Mouse (Mus musculus) midbrain, embryonic 10.5 days (tissue): ENCODE data around the gene Mvb12a. TPM values are rescaled to one million over a fixed set of nuclear protein-coding genes. Genes with fewer than 3 reads are reported as not detected.

Source experiments
- DNase-seq: peaks from one replicate; pipeline ENCODE4 v3.0.0-alpha.2; 2017; ENCODE audit warnings: low spot score
- H3K27ac ChIP-seq: fragments of 300-500 bp; sonication (generic); replicated peaks from 2 replicates; pipeline ENCODE4 v1.5.1; 2016; ENCODE audit warnings: mild to moderate bottlenecking
- H3K27me3 ChIP-seq: fragments of 300-500 bp; sonication (generic); 2 replicates; pipeline ENCODE4 v1.6.1; 2016; ENCODE audit warnings: low read depth, mild to moderate bottlenecking; ENCODE audit not compliant: poor library complexity, severe bottlenecking
- H3K36me3 ChIP-seq: fragments of 300-500 bp; sonication (generic); 2 replicates; pipeline ENCODE4 v1.6.1; 2016; ENCODE audit warnings: mild to moderate bottlenecking, moderate library complexity
- H3K4me1 ChIP-seq: fragments of 300-500 bp; sonication (generic); 2 replicates; pipeline ENCODE4 v1.6.1; 2016
- H3K4me3 ChIP-seq: fragments of 300-500 bp; sonication (generic); 2 replicates; pipeline ENCODE4 v1.5.1; 2016; ENCODE audit warnings: mild to moderate bottlenecking, moderate library complexity
- H3K9me3 ChIP-seq: fragments of 300-500 bp; sonication (generic); replicated peaks from 2 replicates; pipeline ENCODE4 v1.6.1; 2016; ENCODE audit warnings: mild to moderate bottlenecking
- WGBS: fragments of 180-500 bp; shearing (Covaris S2); methylation state at CpG from one replicate; pipeline ENCODE4 v1.1.7; 2016; 5-methylcytosine and 5-hydroxymethylcytosine counted together
- polyA plus RNA-seq: library from polyadenylated mRNA; unstranded; fragments of >200 nt; fragmentation: Nextera tagmentation; extraction: Ambion mirVana; gene quantifications from 2 replicates; pipeline ENCODE4 v1.2.1, GENCODE M21; 2016

Mvb12a gene
- polyA plus RNA-seq, 1 experiment from 2014 or later = 62.9 TPM

- no peak overlapping the region for H3K27ac ChIP-seq
- H3K27me3 ChIP-seq = peaks cover 34% of the 10 kb centered on the region
- no peak overlapping the region for H3K4me3 ChIP-seq
- 88% methylated on average over 9 of the region's 9 CpGs for WGBS
- peaks cover 36% of the 10 kb centered on the region for H3K4me1 ChIP-seq
- no peaks in the 10 kb centered on the region for H3K36me3 ChIP-seq
- no peaks in the 10 kb centered on the region for H3K9me3 ChIP-seq
- DNase-seq = no peak
Observed at GRCm38 (mm10) chr8:71572847-71573633, 30.3 kb downstream of the Mvb12a start.

GRCm38 (mm10) chr8:71574426-71574825 is 31.7 kb downstream of the Mvb12a start:
- Histone ChIP-seq H3K36me3 (no peaks in the 10 kb centered on the region), H3K27ac (no peak overlapping the region), H3K4me1 (peaks cover 23% of the 10 kb centered on the region), H3K9me3 (no peaks in the 10 kb centered on the region), H3K4me3 (no peak overlapping the region), H3K27me3 (peaks cover 20% of the 10 kb centered on the region)
- no peak for DNase-seq
- 76% methylated on average over 7 of the region's 7 CpGs for WGBS

GRCm38 (mm10) chr8:71575020-71575419 is 32.3 kb downstream of the Mvb12a start:
- Histone ChIP-seq H3K4me1 (peaks cover 17% of the 10 kb centered on the region), H3K4me3 (no peak overlapping the region), H3K9me3 (no peaks in the 10 kb centered on the region), H3K27ac (no peak overlapping the region), H3K27me3 (peaks cover 23% of the 10 kb centered on the region), H3K36me3 (no peaks in the 10 kb centered on the region)
- DNase-seq = no peak
- WGBS = 71% methylated on average over 1 of the region's 1 CpGs

GRCm38 (mm10) chr8:71577856-71578387 is 35.2 kb downstream of the Mvb12a start:
- Histone ChIP-seq H3K4me1 (peaks cover 5% of the 10 kb centered on the region), H3K36me3 (peaks cover 10% of the 10 kb centered on the region), H3K4me3 (no peak overlapping the region), H3K27ac (no peak overlapping the region), H3K27me3 (peaks cover 25% of the 10 kb centered on the region), H3K9me3 (no peaks in the 10 kb centered on the region)
- WGBS = 81% methylated on average over 4 of the region's 4 CpGs
- DNase-seq = no peak

- H3K4me1 ChIP-seq = peaks cover 5% of the 10 kb centered on the region; the same call in 1 of the 2 replicates
- DNase-seq = no peak
- H3K9me3 ChIP-seq = no peaks in the 10 kb centered on the region
- H3K27me3 ChIP-seq = peaks cover 25% of the 10 kb centered on the region
- WGBS = 80% methylated on average over 1 of the region's 1 CpGs
- no peak overlapping the region for H3K4me3 ChIP-seq
- H3K36me3 ChIP-seq = peaks cover 11% of the 10 kb centered on the region
- no peak overlapping the region for H3K27ac ChIP-seq
Observed at GRCm38 (mm10) chr8:71579009-71579408, 36.3 kb downstream of the Mvb12a start.

GRCm38 (mm10) chr8:71579476-71579875 is 36.8 kb downstream of the Mvb12a start:
- WGBS = 87% methylated on average over 14 of the region's 14 CpGs
- Histone ChIP-seq H3K4me1 (peaks cover 5% of the 10 kb centered on the region; the same call in 1 of the 2 replicates), H3K36me3 (peaks cover 16% of the 10 kb centered on the region), H3K27ac (no peak overlapping the region), H3K4me3 (no peak overlapping the region), H3K27me3 (peaks cover 25% of the 10 kb centered on the region), H3K9me3 (no peaks in the 10 kb centered on the region)
- no peak for DNase-seq

GRCm38 (mm10) chr8:71580201-71580600 is 37.5 kb downstream of the Mvb12a start:
- Histone ChIP-seq H3K4me1 (peaks cover 5% of the 10 kb centered on the region; the same call in 1 of the 2 replicates), H3K27ac (no peak overlapping the region), H3K4me3 (no peak overlapping the region), H3K9me3 (no peaks in the 10 kb centered on the region), H3K36me3 (peaks cover 23% of the 10 kb centered on the region), H3K27me3 (peaks cover 25% of the 10 kb centered on the region)
- 26% methylated on average over 9 of the region's 9 CpGs for WGBS
- no peak for DNase-seq

GRCm38 (mm10) chr8:71586891-71587290 is 44.2 kb downstream of the Mvb12a start:
- no peaks in the 10 kb centered on the region for H3K9me3 ChIP-seq
- WGBS = 77% methylated on average over 2 of the region's 2 CpGs
- H3K4me1 ChIP-seq = peaks cover 9% of the 10 kb centered on the region
- H3K27ac ChIP-seq = no peak overlapping the region
- DNase-seq = peak; percentile 49
- no peak overlapping the region for H3K4me3 ChIP-seq
- peaks cover 12% of the 10 kb centered on the region for H3K27me3 ChIP-seq
- H3K36me3 ChIP-seq = peaks cover 28% of the 10 kb centered on the region

GRCm38 (mm10) chr8:71588762-71589161 is 46.0 kb downstream of the Mvb12a start:
- Histone ChIP-seq H3K27ac (no peak overlapping the region), H3K9me3 (no peaks in the 10 kb centered on the region), H3K4me3 (no peak overlapping the region), H3K27me3 (peaks cover 12% of the 10 kb centered on the region), H3K36me3 (peaks cover 33% of the 10 kb centered on the region), H3K4me1 (peaks cover 24% of the 10 kb centered on the region)
- no peak for DNase-seq
- 72% methylated on average over 3 of the region's 3 CpGs for whole genome bisulfite sequencing

GRCm38 (mm10) chr8:71591017-71591416 is 48.3 kb downstream of the Mvb12a start:
- WGBS = 34% methylated on average over 5 of the region's 5 CpGs
- peak overlapping the region; percentile 97 for H3K27ac ChIP-seq

GRCm38 (mm10) chr8:71591471-71592373 is 49.0 kb downstream of the Mvb12a start, which contains the start of gene Pgls:
Gene Pgls (plus strand): TSS chr8:71592176.
- H3K9me3 ChIP-seq = no peaks in the 10 kb centered on the region
- H3K27ac ChIP-seq = peak within 1 kb of the TSS; percentile 97
- DNase-seq = peak; percentile 97
- peaks cover 45% of the 10 kb centered on the region for H3K4me1 ChIP-seq
- peak within 1 kb of the TSS; percentile 83 for H3K4me3 ChIP-seq
- under 1% methylated on average over 71 of the region's 71 CpGs for WGBS
- H3K27me3 ChIP-seq = peaks cover 12% of the 10 kb centered on the region
- peaks cover 21% of the 10 kb centered on the region for H3K36me3 ChIP-seq

More at GRCm38 (mm10) chr8:71591017-71591416, 48.3 kb downstream of the Mvb12a start:
- peak overlapping the region; percentile 83 for H3K4me3 ChIP-seq
- DNase-seq = no peak
- peaks cover 12% of the 10 kb centered on the region for H3K27me3 ChIP-seq
- peaks cover 25% of the 10 kb centered on the region for H3K36me3 ChIP-seq
- no peaks in the 10 kb centered on the region for H3K9me3 ChIP-seq
- peaks cover 42% of the 10 kb centered on the region for H3K4me1 ChIP-seq

GRCm38 (mm10) chr8:71592374-71593170 is 49.9 kb downstream of the Mvb12a start:
- 6% methylated on average over 60 of the region's 60 CpGs for WGBS
- peaks cover 18% of the 10 kb centered on the region for H3K36me3 ChIP-seq
- peak overlapping the region; percentile 97 for H3K27ac ChIP-seq
- H3K27me3 ChIP-seq = peaks cover 12% of the 10 kb centered on the region
- peak overlapping the region; percentile 83 for H3K4me3 ChIP-seq
- no peaks in the 10 kb centered on the region for H3K9me3 ChIP-seq
- H3K4me1 ChIP-seq = peaks cover 45% of the 10 kb centered on the region
- no peak for DNase-seq
